Mouse (Mus musculus) MN1 (cell line): ENCODE data around the gene Apoa1.

Experiments
- DNase-seq: peaks from one replicate; pipeline ENCODE4 v3.0.0-alpha.2; 2016; ENCODE audit warnings: low spot score

Apoa1 gene

GRCm38 (mm10) chr9:46215338-46216322 lies 12.8 kb upstream of the Apoa1 start:
- no peak for DNase-seq

GRCm38 (mm10) chr9:46216744-46217470 lies 11.5 kb upstream of the Apoa1 start:
- DNase-seq = no peak

- DNase-seq = no peak
Measured at GRCm38 (mm10) chr9:46218176-46218575, 10.2 kb upstream of the Apoa1 start.

GRCm38 (mm10) chr9:46223090-46223489 lies 5.3 kb upstream of the Apoa1 start:
- DNase-seq = no peak

GRCm38 (mm10) chr9:46224101-46224500 lies 4.3 kb upstream of the Apoa1 start:
- no peak for DNase-seq

- no peak for DNase-seq
Measured at GRCm38 (mm10) chr9:46224945-46225660, 3.3 kb upstream of the Apoa1 start.

GRCm38 (mm10) chr9:46227064-46227614 lies 1.2 kb upstream of the Apoa1 start:
- DNase-seq = no peak

GRCm38 (mm10) chr9:46229573-46230449 lies 1.4 kb downstream of the Apoa1 start:
- DNase-seq = peak; percentile 89

GRCm38 (mm10) chr9:46230450-46230975 lies 2.1 kb downstream of the Apoa1 start:
- no peak for DNase-seq

- no peak for DNase-seq
Measured at GRCm38 (mm10) chr9:46235196-46235595, 6.8 kb downstream of the Apoa1 start.

GRCm38 (mm10) chr9:46235596-46235648 lies 7.0 kb downstream of the Apoa1 start, which contains the start of gene Apoc3:
TSS of gene Apoc3 (minus strand) at chr9:46235636.
- no peak for DNase-seq

GRCm38 (mm10) chr9:46235649-46236048 lies 7.3 kb downstream of the Apoa1 start:
- DNase-seq = no peak

- DNase-seq = no peak
Measured at GRCm38 (mm10) chr9:46238850-46239249, 10.5 kb downstream of the Apoa1 start.

GRCm38 (mm10) chr9:46240526-46241153 lies 12.3 kb downstream of the Apoa1 start, which contains the start of gene Apoa4:
TSS of gene Apoa4 (plus strand) at chr9:46240696.
- DNase-seq = no peak

- DNase-seq = no peak
Measured at GRCm38 (mm10) chr9:46241818-46242217, 13.4 kb downstream of the Apoa1 start.

GRCm38 (mm10) chr9:46243122-46243521 lies 14.7 kb downstream of the Apoa1 start:
- no peak for DNase-seq

GRCm38 (mm10) chr9:46243584-46243983 lies 15.2 kb downstream of the Apoa1 start:
- no peak for DNase-seq

GRCm38 (mm10) chr9:46246752-46247324 lies 18.5 kb downstream of the Apoa1 start:
- DNase-seq = peak; percentile 84

- no peak for DNase-seq
Measured at GRCm38 (mm10) chr9:46256177-46256576, 27.8 kb downstream of the Apoa1 start.

- DNase-seq = no peak
Measured at GRCm38 (mm10) chr9:46256658-46257385, 28.4 kb downstream of the Apoa1 start.
